Mouse (Mus musculus): ENCODE measurements around the gene Stat1.

Gene Stat1

DNA sequence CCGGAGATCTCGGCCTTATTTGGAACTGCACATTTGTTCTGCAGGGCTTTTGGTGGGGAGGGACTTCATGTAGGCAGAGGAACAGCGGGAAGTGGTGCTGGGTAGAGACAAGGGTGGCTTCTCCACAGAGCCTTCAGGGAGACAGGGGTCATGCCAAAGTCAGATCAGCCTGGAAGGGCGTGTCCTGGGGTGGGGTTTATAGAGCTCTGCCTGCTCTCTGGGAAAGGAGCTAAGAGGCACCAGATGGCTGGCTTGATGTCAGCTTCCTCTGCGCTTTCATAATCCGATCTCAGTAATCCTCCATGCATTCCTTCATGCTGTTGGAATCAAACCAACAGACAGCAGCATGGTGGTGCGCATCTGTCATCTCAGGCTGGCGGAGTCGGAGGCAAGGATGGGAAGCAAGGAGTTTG is 30.7 kb downstream of the Stat1 start:
- POLR2A ChIA-PET: interaction anchor here in 2 of 4 experiments (0.6 to 3.4 kb wide), 9 partner anchors 13 to 672 kb away, joined by 3 to 18 read pairs (median 3); partner anchors contain the start of genes Gls (in 2 of the 2), Nabp1 (in 1 of the 2) and Stat1 (in 1 of the 2)
- CTCF ChIA-PET: interaction anchor here in 1 of 4 experiments (1.4 kb wide), 1 partner anchor 18 kb away, joined by 3 read pairs; no protein-coding TSS in a partner anchor

DNA sequence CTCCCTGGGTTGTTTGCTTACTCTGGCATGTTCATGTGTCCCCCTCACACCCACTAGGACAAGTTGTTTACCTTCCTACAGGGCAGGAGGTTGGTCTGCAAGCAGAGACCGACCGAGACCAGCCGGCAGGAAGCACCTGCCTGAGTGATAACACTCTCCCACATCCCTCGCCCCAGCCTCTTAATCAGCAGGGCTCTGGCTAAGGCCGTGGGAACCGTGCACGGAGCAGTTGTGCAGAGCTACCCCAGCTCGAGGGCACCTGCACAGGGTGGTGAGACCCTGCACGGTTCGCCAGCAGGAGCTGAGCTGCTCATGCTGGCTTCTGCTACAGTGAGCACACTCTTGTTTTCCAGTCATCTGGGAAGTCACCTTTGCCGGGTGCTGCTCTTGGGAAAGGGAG is 31.4 kb downstream of the Stat1 start:
- CTCF ChIA-PET: interaction anchor here in 1 of 4 experiments (1.4 kb wide), 1 partner anchor 19 kb away, joined by 3 read pairs; no protein-coding TSS in a partner anchor
- POLR2A ChIA-PET: interaction anchor here in 2 of 4 experiments (1.0 to 3.4 kb wide), 5 partner anchors 11 to 82 kb away, joined by 3 to 18 read pairs (median 4); partner anchors contain the start of genes Gls (in 1 of the 2) and Stat1 (in 1 of the 2)

GRCm38 (mm10) chr1:52151166-52151565 is 31.9 kb downstream of the Stat1 start:
- ChIA-PET CTCF (interaction anchor here in 1 of 4 experiments (1.4 kb wide), 1 partner anchor 19 kb away, joined by 3 read pairs; no protein-coding TSS in a partner anchor), POLR2A (interaction anchor here in 2 of 4 experiments (0.6 to 3.4 kb wide), 5 partner anchors 10 to 81 kb away, joined by 3 to 18 read pairs (median 3); partner anchors contain the start of gene Gls (in 1 of the 2))

DNA sequence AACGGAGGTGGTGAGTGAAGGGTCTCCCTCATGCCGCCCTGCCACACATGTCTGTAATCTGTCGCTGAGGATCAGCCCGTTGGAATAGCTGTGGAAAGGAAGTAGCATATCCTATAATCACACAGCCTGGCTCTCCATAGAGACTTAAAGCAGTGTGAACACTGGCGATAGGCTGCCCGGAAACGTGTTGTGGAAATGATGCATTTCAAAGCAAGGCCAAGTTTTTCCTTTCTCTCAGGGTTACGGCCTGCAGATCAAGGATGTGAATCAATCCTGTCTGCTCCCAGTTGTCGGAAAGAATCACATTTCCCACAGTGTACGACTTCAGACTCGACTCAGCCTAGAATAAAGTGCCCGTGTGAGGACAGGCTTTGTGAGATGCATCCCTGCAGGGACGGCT is 33.1 kb downstream of the Stat1 start:
- CTCF ChIA-PET: no interaction called here
- POLR2A ChIA-PET: interaction anchor here in 3 of 4 experiments (0.6 to 1.6 kb wide), 4 partner anchors 15 to 329 kb away, joined by 4 to 6 read pairs (median 4); partner anchors contain the start of gene Gls (in 2 of the 3)

DNA sequence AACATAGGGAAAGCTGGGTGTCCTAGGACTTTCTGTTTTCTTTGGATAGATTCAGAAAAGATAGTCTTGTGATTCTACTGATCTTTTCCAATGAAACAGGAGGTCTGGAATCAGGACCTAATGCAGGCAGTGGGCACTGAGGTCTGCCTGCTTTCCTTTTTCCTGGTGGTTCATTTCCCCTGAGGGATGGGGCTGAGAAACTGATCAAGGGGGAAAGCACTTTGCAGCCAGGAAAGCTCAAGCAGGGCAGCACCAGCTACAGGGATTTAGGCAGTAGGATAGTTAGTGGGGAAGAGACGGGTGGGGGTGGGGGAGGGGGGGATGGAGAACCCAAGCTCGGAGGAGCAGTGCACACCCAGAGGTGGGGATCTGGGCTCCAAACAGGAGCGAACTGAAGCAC is 33.7 kb downstream of the Stat1 start:
- POLR2A ChIA-PET: interaction anchor here in 3 of 4 experiments (0.6 to 1.6 kb wide), 4 partner anchors 15 to 328 kb away, joined by 4 to 6 read pairs (median 4); partner anchors contain the start of gene Gls (in 2 of the 3)

DNA sequence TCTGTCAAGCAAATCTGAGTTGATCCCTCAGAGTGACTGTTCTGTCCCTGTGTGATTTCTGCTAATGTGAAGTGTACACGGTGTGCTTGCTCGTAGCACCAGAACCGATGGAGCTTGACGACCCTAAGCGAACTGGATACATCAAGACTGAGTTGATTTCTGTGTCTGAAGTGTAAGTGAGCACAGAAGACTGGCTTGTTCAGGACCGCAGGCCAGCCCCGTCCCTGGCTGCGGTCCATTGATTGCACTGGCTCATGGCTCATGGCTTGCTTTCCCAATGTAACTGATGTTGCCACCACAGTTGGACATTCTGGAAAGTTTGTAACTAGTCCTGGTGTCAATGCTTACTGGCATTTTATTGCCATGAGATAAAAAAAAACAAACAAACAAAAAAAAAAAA is 35.6 kb downstream of the Stat1 start:
- POLR2A ChIA-PET: interaction anchor here in 1 of 4 experiments (0.9 kb wide), 1 partner anchor 13 kb away, joined by 3 read pairs; no protein-coding TSS in a partner anchor

More for the DNA sequence above, 33.7 kb downstream of the Stat1 start:
- CTCF ChIA-PET: no interaction called here

DNA sequence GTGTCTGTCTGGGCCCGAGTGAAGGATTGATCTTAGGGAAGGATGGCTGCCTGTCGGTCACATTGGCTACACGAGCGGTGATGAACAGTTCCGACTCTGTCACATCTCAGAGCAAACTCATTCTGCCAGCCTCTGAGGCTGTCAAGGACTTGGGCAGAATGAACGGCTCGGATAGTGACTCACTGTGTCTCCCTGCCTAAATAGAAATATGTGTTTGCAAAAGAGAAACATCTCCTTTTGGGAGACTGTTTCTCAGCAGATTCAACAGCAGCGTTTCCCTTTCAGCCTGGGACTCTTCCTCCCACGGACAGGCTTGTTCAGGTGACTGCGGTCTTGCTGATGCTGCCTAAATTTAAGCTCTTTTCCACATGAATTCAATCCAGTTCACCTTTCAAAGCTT is 37.1 kb downstream of the Stat1 start:
- POLR2A ChIA-PET: interaction anchor here in 3 of 4 experiments (1.1 to 2.5 kb wide), 6 partner anchors 9 to 77 kb away, joined by 3 to 11 read pairs (median 4); partner anchors contain the start of gene Gls (in 3 of the 3)
- CTCF ChIA-PET: interaction anchor here in 1 of 4 experiments (1.3 kb wide), 1 partner anchor 9 kb away, joined by 7 read pairs; no protein-coding TSS in a partner anchor

More for the DNA sequence above, 35.6 kb downstream of the Stat1 start:
- CTCF ChIA-PET: no interaction called here

GRCm38 (mm10) chr1:52158040-52158439 is 38.8 kb downstream of the Stat1 start:
- ChIA-PET CTCF (no interaction called here), POLR2A (interaction anchor here in 3 of 4 experiments (0.6 to 2.5 kb wide), 5 partner anchors 9 to 75 kb away, joined by 3 to 11 read pairs (median 4); partner anchors contain the start of gene Gls (in 1 of the 3))

DNA sequence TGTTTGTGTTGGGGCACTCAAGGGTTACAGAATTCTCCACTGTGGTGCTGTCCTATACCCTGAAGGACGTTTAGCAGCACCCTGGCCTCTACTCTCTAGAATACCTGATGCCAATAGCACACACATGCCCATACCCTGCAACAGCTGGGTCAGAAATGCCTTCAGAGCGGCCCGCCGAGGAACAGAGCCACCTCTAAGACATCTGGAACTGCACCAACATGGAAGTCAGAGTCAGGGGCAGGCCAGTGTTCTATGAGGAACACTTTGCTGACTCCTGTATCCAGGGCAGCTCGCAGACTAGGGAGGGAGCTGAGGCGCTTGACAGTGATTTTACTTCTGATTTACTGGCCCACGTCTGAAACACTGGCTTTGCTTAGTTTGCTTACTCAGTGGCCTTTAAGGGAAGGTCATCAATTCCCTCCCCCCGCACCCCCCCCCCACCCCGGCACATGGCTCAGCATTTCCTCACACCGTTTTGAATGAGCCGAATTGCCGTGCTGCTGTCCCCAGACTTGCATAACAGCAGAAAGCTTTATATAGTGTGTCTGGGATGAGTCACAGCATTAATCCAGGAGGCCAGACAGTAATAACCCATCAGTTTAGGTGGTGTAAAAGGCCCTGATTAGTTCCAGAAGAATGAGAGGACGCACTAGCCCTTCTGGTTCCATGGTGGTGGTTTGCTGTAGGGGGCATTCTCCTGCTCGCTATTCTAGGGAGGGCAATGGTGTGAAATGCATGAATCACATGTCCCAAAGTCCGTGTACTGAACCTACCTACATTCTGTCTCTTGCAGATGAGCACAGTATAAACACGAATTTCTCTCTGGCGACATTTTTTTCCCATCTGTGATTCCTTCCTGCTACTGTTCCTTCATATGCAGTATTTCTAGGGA is 39.5 kb downstream of the Stat1 start:
- ChIA-PET POLR2A (interaction anchor here in 2 of 4 experiments (0.7 to 1.4 kb wide), 3 partner anchors 10 to 69 kb away, joined by 3 to 6 read pairs (median 3); no protein-coding TSS in a partner anchor), CTCF (no interaction called here)

- ChIA-PET POLR2A (interaction anchor here in 2 of 4 experiments (1.1 to 1.4 kb wide), 2 partner anchors 10 to 15 kb away, joined by 3 to 4 read pairs; no protein-coding TSS in a partner anchor), CTCF (interaction anchor here in 1 of 4 experiments (1.1 kb wide), 1 partner anchor 14 kb away, joined by 3 read pairs; no protein-coding TSS in a partner anchor)
These were observed 41.9 kb downstream of the Stat1 start for GRCm38 (mm10) chr1:52161151-52161550.

- POLR2A ChIA-PET: interaction anchor here in 1 of 4 experiments (1.2 to 1.9 kb wide), 3 partner anchors 20 to 75 kb away, joined by 3 to 11 read pairs (median 4); partner anchors contain the start of gene Gls
- CTCF ChIA-PET: interaction anchor here in 1 of 4 experiments (0.6 kb wide), 1 partner anchor 524 kb away, joined by 3 read pairs; no protein-coding TSS in a partner anchor
These were observed 44.6 kb downstream of the Stat1 start for GRCm38 (mm10) chr1:52163707-52164457.

DNA sequence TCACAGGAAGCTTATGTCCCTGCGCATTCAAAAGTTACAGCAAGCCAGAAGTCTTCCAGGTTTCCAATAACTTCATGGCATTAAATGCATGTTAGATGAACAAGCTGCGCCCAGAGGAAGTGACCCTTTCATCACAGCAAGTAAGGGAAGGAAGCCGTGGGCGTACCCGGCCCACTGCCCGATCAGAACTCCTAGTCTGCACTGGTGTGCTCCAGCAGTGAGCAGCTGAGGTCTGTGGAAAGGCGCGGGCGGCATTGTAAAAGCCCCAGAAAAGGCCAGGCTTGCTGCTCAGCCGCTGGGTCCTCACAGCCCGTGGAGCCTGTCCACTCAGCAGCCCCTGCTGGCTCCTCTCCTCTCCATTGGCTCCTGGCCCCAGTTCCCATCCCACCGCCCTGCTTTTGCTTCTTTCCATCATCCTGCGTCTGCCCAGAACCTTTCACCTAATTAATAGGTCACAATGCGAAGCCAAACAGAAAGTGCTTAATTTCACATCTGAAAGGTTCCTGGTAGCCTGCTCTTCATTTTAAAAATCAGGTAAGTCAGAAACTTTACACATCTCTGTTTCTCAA is 47.5 kb downstream of the Stat1 start:
- POLR2A ChIA-PET: interaction anchor here in 2 of 4 experiments (0.6 to 1.7 kb wide), 4 partner anchors 9 to 66 kb away, joined by 4 to 6 read pairs (median 4); partner anchors contain the start of gene Gls (in 1 of the 2)
- CTCF ChIA-PET: interaction anchor here in 1 of 4 experiments (1.1 kb wide), 1 partner anchor 20 kb away, joined by 4 read pairs; no protein-coding TSS in a partner anchor

- ChIA-PET POLR2A (interaction anchor here in 3 of 4 experiments (0.6 to 1.0 kb wide), 3 partner anchors 19 to 92 kb away, joined by 4 to 11 read pairs (median 4); partner anchors contain the start of gene Gls (in 1 of the 3)), CTCF (interaction anchor here in 3 of 4 experiments (0.6 to 0.7 kb wide), 5 partner anchors 16 to 174 kb away, joined by 3 to 7 read pairs (median 3); no protein-coding TSS in a partner anchor)
These were observed 50.8 kb downstream of the Stat1 start for GRCm38 (mm10) chr1:52170057-52170456.

DNA sequence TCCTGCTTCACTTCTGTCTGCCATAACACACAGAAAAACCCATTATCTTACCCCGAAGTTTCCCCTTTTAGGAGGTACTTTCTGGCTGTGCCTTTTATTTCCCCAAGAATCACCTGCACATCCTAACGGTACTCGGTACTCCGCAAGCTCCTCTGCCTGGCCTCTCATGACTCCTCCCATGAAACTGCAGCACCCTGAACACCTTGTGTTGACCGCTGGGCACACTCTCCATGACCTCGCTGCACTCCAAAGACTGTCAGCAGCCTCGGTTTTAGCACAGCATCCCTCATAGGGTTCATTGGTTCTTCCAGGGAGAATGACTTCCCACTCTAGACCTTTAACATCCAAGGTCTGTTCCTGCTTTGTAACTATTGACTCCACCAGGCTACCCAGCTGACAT is 51.5 kb downstream of the Stat1 start:
- CTCF ChIA-PET: no interaction called here
- POLR2A ChIA-PET: interaction anchor here in 1 of 4 experiments (1.1 kb wide), 1 partner anchor 63 kb away, joined by 5 read pairs; the partner anchor contains the start of gene Gls

GRCm38 (mm10) chr1:52171271-52171670 is 52.0 kb downstream of the Stat1 start:
- POLR2A ChIA-PET: interaction anchor here in 3 of 4 experiments (0.6 to 1.1 kb wide), 3 partner anchors 8 to 181 kb away, joined by 3 to 5 read pairs (median 3); partner anchors contain the start of gene Gls (in 1 of the 3)
- CTCF ChIA-PET: no interaction called here

- ChIA-PET POLR2A (interaction anchor here in 3 of 4 experiments (0.7 to 2.7 kb wide), 6 partner anchors 8 to 86 kb away, joined by 3 to 12 read pairs (median 4); partner anchors contain the start of gene Gls (in 2 of the 3)), CTCF (no interaction called here)
These were observed 56.1 kb downstream of the Stat1 start for GRCm38 (mm10) chr1:52175321-52175720.

DNA sequence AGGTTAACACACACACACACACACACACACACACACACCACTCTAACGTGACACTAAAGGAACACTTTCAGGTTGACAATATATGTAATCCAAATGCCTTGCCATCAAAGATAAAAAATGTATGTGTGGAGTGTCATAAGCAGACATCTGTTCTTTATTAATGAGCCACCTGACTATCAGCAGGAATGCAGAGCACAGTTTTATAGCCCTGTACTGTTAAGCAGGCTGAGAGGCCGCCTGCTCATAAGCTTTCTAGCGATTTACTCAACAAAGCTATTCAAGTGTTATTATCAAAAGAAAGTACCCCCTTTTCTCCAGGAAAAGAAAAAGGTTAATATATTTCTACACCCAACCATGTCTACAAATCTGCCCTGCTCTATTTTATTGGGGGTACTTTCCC is 56.7 kb downstream of the Stat1 start:
- POLR2A ChIA-PET: interaction anchor here in 3 of 4 experiments (0.7 to 2.7 kb wide), 6 partner anchors 9 to 85 kb away, joined by 3 to 12 read pairs (median 4); partner anchors contain the start of gene Gls (in 2 of the 3)
- CTCF ChIA-PET: no interaction called here

All from embryonic stem cell, embryonic (primary cell).